Mouse (Mus musculus) forebrain, embryonic 15.5 days (tissue): ENCODE data around the gene Fsd1. TPM values are rescaled to one million over a fixed set of nuclear protein-coding genes. Genes with fewer than 3 reads are reported as not detected.
A peak's percentile ranks its signal among the peaks of the same experiment; 100 is the strongest.
"Not testable (repeated sequence)": the region's sequence is repeated elsewhere in the genome, so short reads cannot be mapped to it uniquely, and the experiment has no call there.

Source experiments
- ATAC-seq: fragments of 200-750 bp; cut with Nextera tagmentation; replicated peaks from 2 replicates; pipeline ENCODE4 v1.8.0; 2017; ENCODE audit warnings: mild to moderate bottlenecking, moderate TSS enrichment, moderate library complexity
- H3K27ac ChIP-seq: fragments of 300-500 bp; sonication (generic); replicated peaks from 2 replicates; pipeline ENCODE4 v1.5.1; 2015; ENCODE audit warnings: mild to moderate bottlenecking, inconsistent platforms
- H3K27me3 ChIP-seq: fragments of 300-500 bp; sonication (generic); 2 replicates; pipeline ENCODE4 v1.6.1; 2015; ENCODE audit warnings: inconsistent platforms
- H3K36me3 ChIP-seq: fragments of 300-500 bp; sonication (generic); 2 replicates; pipeline ENCODE4 v1.6.1; 2015; ENCODE audit warnings: mild to moderate bottlenecking, inconsistent platforms
- H3K4me1 ChIP-seq: fragments of 300-500 bp; sonication (generic); 2 replicates; pipeline ENCODE4 v1.6.1; 2015; ENCODE audit warnings: inconsistent platforms
- H3K4me2 ChIP-seq: fragments of 300-500 bp; sonication (generic); replicated peaks from 2 replicates; pipeline ENCODE4 v1.6.1; 2015; ENCODE audit warnings: mild to moderate bottlenecking, inconsistent platforms
- H3K4me3 ChIP-seq: fragments of 300-500 bp; sonication (generic); 2 replicates; pipeline ENCODE4 v1.5.1; 2015; ENCODE audit warnings: mild to moderate bottlenecking, inconsistent platforms
- H3K9ac ChIP-seq: fragments of 300-500 bp; sonication (generic); replicated peaks from 2 replicates; pipeline ENCODE4 v1.6.1; 2015; ENCODE audit warnings: mild to moderate bottlenecking, inconsistent platforms
- H3K9me3 ChIP-seq: fragments of 300-500 bp; sonication (generic); 2 replicates; pipeline ENCODE4 v1.6.1; 2016; ENCODE audit warnings: inconsistent platforms
- WGBS: fragments of 180-500 bp; shearing (Covaris S2); methylation state at CpG from one replicate; pipeline ENCODE4 v1.1.7; 2015; ENCODE audit warnings: mixed read lengths; 5-methylcytosine and 5-hydroxymethylcytosine counted together
- polyA plus RNA-seq: library from polyadenylated mRNA; unstranded; fragments of >200 nt; fragmentation: Nextera tagmentation; extraction: Ambion mirVana; gene quantifications from 2 replicates; pipeline ENCODE4 v1.2.1, GENCODE M21; 2015

The Fsd1 gene
- 127 and 151 TPM in 2 replicates for polyA plus RNA-seq

DNA sequence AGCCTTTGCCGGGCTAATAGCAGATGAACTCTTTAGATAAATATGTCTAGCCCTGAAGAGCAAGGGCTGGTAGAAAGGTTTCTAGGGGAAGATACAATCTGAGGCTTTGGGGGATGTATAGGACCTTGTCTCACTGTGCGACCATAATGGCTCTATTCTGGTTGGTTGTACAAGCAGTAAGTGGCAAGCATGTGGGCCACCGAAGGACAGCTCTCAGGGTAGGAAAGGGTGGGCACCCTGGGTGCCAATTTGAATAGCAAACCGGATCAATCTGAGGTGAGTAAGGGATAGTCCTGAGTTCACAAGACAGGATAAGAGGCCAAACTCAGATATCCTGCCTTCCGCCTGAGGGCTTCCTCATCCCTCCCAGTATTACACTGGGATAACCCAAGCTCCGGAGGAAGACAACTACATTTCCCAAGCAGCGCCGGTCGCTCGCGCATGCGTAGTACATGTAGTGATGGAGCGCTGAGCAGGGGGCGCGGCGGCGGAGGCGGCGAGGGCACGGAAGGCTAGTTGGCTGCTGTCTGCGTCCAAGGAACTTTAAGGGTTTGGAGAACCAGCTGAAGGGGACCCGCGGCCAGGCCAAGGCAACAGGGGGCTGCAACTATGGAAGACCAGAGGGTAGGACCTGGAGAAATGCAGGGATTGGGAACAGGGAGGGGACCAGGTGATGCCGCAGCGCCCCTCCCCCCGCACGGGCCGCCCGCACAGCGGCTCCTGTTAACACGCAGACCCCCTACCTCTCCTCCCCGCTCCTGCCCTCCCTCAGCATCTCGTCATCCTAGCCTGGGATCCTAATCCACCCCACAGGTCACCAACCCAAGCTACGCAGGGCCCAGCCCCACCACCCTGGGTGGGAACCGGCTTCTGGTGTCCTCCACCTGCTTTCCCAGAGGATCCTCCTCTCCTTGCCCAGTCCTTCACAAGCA, at the start of gene Fsd1:
Gene Fsd1 (plus strand): TSS at position 480 of the 932 bp plus-strand sequence.
- Histone ChIP-seq H3K4me2 (peak within 1 kb of the TSS; percentile 79), H3K4me3 (peak within 1 kb of the TSS; percentile 79), H3K36me3 (peaks cover 9% of the 10 kb centered on the region; the same call in 1 of the 2 replicates), H3K9ac (peak within 1 kb of the TSS; percentile 77), H3K4me1 (peaks cover 9% of the 10 kb centered on the region), H3K27ac (0 out of 2 replicates have a peak within 1 kb of the TSS, but pooled peaks have one; percentile 32), H3K9me3 (no peaks in the 10 kb centered on the region), H3K27me3 (no peaks in the 10 kb centered on the region)
- ATAC-seq: peak; percentile 84
- WGBS: 8% methylated on average over 33 of the region's 35 CpGs

DNA sequence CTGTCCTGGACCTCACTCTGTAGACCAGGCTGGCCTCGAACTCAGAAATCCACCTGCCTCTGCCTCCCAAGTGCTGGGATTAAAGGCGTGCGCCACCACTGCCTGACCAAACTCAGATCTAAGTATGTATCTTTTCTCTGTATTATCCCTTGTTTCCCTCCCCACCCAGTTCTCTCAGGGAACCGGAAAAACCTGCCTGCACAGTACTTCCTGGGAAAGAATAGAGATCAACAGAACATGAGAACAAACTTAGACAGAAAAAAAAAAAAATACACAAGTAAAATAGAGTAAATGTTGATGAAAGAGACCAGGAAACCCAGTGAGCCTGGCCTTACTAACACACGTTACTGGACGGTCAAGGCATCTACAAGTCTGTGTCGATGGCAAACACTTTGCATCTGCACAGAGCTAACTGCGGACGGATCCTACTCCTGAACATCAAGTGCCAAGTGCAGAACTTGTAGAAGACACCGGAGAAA, 41.9 kb upstream of the Fsd1 start:
- peaks cover 11% of the 10 kb centered on the region for H3K36me3 ChIP-seq
- H3K27ac ChIP-seq: peak overlapping the region; percentile 94
- not testable (repeated sequence) for H3K27me3 ChIP-seq, H3K9me3 ChIP-seq, H3K4me1 ChIP-seq, ATAC-seq
- peak overlapping the region; percentile 67 for H3K4me2 ChIP-seq
- 37% methylated on average over 10 of the region's 10 CpGs for WGBS
- H3K9ac ChIP-seq: peak overlapping the region; percentile 62
- H3K4me3 ChIP-seq: peak overlapping the region; percentile 54

GRCm38 (mm10) chr17:55944866-55945682, 41.2 kb upstream of the Fsd1 start:
- WGBS: under 1% methylated on average over 56 of the region's 56 CpGs

GRCm38 (mm10) chr17:55945696-55946095, 40.6 kb upstream of the Fsd1 start:
- H3K4me1 ChIP-seq: peaks cover 7% of the 10 kb centered on the region
- ATAC-seq: no peak
- peak overlapping the region; percentile 67 for H3K4me2 ChIP-seq
- H3K9ac ChIP-seq: peak overlapping the region; percentile 62
- no peaks in the 10 kb centered on the region; the same call in 1 of the 2 replicates for H3K36me3 ChIP-seq
- peak overlapping the region; percentile 94 for H3K27ac ChIP-seq
- H3K4me3 ChIP-seq: peak overlapping the region; percentile 54
- 30% methylated on average over 5 of the region's 5 CpGs for WGBS
- H3K27me3 ChIP-seq: no peaks in the 10 kb centered on the region
- no peaks in the 10 kb centered on the region for H3K9me3 ChIP-seq

More at GRCm38 (mm10) chr17:55944866-55945682, 41.2 kb upstream of the Fsd1 start:
- peak overlapping the region; percentile 67 for H3K4me2 ChIP-seq
- not testable (repeated sequence) for H3K27me3 ChIP-seq, H3K9me3 ChIP-seq, H3K4me1 ChIP-seq, H3K36me3 ChIP-seq
- H3K9ac ChIP-seq: peak overlapping the region; percentile 62
- ATAC-seq: peak; percentile 98
- H3K4me3 ChIP-seq: peak overlapping the region; percentile 54
- H3K27ac ChIP-seq: peak overlapping the region; percentile 94

GRCm38 (mm10) chr17:55948647-55949046, 37.7 kb upstream of the Fsd1 start:
- Histone ChIP-seq H3K27me3 (no peaks in the 10 kb centered on the region), H3K9me3 (no peaks in the 10 kb centered on the region), H3K36me3 (no peaks in the 10 kb centered on the region), H3K27ac (no peak overlapping the region), H3K4me3 (no peak overlapping the region), H3K4me2 (no peak overlapping the region), H3K4me1 (peaks cover 7% of the 10 kb centered on the region), H3K9ac (no peak overlapping the region)
- no peak for ATAC-seq
- 94% methylated on average over 4 of the region's 4 CpGs for WGBS

DNA sequence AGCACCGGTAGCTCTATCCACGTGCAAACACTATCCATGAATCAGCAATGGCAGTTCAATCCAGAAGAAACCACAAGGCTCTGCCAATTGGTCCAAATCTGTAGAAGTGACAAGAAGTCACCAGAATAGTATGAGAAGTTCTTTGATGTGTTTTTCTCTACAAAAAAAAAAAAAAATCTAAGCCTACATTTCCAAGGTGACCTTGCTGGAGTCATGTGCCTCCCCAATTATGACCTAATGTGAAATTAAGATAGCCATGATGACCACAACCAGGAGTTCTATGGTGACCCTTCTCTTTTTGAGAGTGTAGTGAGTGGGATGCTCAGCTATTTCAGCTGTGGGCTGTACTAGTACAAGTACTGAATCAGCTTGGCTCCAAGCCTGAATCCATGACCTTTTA, 36.9 kb upstream of the Fsd1 start, which contains the start of gene Zfp119b:
Gene Zfp119b (minus strand): TSS at position 101 of the 400 bp plus-strand sequence.
- WGBS: 94% methylated on average over 2 of the region's 2 CpGs

DNA sequence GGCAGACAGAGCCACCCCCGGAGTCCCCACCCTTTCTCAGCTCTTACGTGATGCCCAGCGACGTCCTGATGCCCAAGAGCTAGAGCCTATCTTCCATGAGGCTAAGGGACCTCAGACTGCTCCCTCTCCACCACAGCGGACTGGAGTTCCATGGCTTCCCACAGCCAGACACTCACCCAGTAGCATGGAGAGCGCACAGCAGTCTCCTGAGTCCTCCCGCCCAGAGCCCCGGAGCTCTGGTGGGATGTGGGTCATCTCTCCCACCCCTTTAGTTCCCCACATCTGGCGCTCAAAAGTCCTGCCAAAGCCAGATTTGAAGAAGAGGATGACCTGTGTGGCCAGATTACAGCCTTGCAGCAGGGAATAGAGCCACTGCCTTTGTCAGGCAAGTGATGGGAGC, 35.7 kb upstream of the Fsd1 start:
- Histone ChIP-seq H3K4me3 (no peak overlapping the region), H3K27me3 (0 out of 2 replicates have a peak, but pooled peaks cover 3% of the 10 kb centered on the region), H3K4me2 (no peak overlapping the region), H3K36me3 (no peaks in the 10 kb centered on the region), H3K9ac (no peak overlapping the region), H3K4me1 (peaks cover 4% of the 10 kb centered on the region), H3K9me3 (no peaks in the 10 kb centered on the region), H3K27ac (no peak overlapping the region)
- ATAC-seq: no peak
- 80% methylated on average over 9 of the region's 9 CpGs for WGBS

More for the DNA sequence above, 36.9 kb upstream of the Fsd1 start, which contains the start of gene Zfp119b:
- Histone ChIP-seq H3K4me2 (no peak within 1 kb of the TSS), H3K27ac (no peak within 1 kb of the TSS), H3K9me3 (no peaks in the 10 kb centered on the region), H3K4me1 (peaks cover 5% of the 10 kb centered on the region), H3K36me3 (no peaks in the 10 kb centered on the region), H3K4me3 (no peak within 1 kb of the TSS), H3K27me3 (0 out of 2 replicates have a peak, but pooled peaks cover 3% of the 10 kb centered on the region), H3K9ac (no peak within 1 kb of the TSS)
- no peak for ATAC-seq

DNA sequence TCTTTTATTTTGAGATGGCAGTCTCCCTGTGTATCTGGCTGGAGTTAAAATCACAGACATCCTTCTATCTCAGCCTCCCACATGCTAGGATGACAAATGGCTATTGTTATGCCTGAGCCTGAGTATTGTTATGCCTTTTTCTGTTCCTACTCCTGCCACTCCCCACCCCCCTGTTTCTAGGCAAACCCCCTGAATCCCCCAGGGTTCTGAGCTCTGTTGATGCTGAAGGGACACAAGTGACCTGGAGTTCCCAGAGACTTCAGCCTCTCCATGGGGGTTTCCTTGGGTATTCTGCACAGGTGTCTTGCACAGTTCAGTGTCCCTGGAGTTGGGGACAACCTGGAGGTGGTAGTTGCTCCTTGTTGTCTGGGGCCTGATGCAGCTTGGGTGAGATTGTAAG, 34.3 kb upstream of the Fsd1 start:
- no peak overlapping the region for H3K4me2 ChIP-seq
- H3K27ac ChIP-seq: no peak overlapping the region
- ATAC-seq: no peak
- 0 out of 2 replicates have a peak, but pooled peaks cover 3% of the 10 kb centered on the region for H3K27me3 ChIP-seq
- H3K9ac ChIP-seq: no peak overlapping the region
- H3K4me3 ChIP-seq: no peak overlapping the region
- no peaks in the 10 kb centered on the region for H3K36me3 ChIP-seq
- H3K4me1 ChIP-seq: peaks cover 15% of the 10 kb centered on the region
- H3K9me3 ChIP-seq: no peaks in the 10 kb centered on the region

- H3K27ac ChIP-seq: no peak within 1 kb of the TSS
- peaks cover 20% of the 10 kb centered on the region for H3K4me1 ChIP-seq
- H3K9ac ChIP-seq: no peak within 1 kb of the TSS
- H3K9me3 ChIP-seq: no peaks in the 10 kb centered on the region
- H3K4me2 ChIP-seq: no peak within 1 kb of the TSS
- 75% methylated on average over 6 of the region's 6 CpGs for WGBS
- ATAC-seq: no peak
- no peaks in the 10 kb centered on the region for H3K36me3 ChIP-seq
- H3K4me3 ChIP-seq: no peak within 1 kb of the TSS
- H3K27me3 ChIP-seq: 0 out of 2 replicates have a peak, but pooled peaks cover 3% of the 10 kb centered on the region
Measured at GRCm38 (mm10) chr17:55952447-55953027, 33.8 kb upstream of the Fsd1 start, which contains the start of gene Ebi3. Gene Ebi3, plus strand, starts transcription at chr17:55952640.

DNA sequence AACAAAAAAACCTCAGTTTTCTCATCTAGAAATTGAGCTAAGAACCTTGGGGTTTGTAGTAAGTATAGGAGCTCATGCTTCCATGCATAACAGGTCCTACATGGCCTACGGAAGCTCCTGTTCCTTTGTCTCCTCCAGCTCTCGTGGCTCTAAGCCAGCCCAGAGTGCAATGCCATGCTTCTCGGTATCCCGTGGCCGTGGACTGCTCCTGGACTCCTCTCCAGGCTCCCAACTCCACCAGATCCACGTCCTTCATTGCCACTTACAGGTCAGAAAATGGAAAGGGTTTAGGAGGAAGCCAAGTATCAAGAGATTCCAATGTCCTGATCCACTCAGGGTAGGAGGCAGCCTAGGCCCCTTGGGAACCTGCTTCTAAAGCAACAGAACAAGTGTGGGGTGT, 32.6 kb upstream of the Fsd1 start:
- WGBS: 82% methylated on average over 6 of the region's 6 CpGs
- ATAC-seq: no peak
- H3K9me3 ChIP-seq: no peaks in the 10 kb centered on the region
- no peak overlapping the region for H3K4me3 ChIP-seq
- H3K27ac ChIP-seq: no peak overlapping the region
- H3K36me3 ChIP-seq: no peaks in the 10 kb centered on the region
- peaks cover 32% of the 10 kb centered on the region for H3K4me1 ChIP-seq
- H3K4me2 ChIP-seq: no peak overlapping the region
- H3K9ac ChIP-seq: no peak overlapping the region
- 0 out of 2 replicates have a peak, but pooled peaks cover 3% of the 10 kb centered on the region for H3K27me3 ChIP-seq

- Histone ChIP-seq H3K4me1 (peaks cover 32% of the 10 kb centered on the region), H3K9me3 (no peaks in the 10 kb centered on the region), H3K36me3 (no peaks in the 10 kb centered on the region), H3K4me2 (no peak overlapping the region), H3K27ac (no peak overlapping the region), H3K27me3 (0 out of 2 replicates have a peak, but pooled peaks cover 3% of the 10 kb centered on the region), H3K4me3 (no peak overlapping the region), H3K9ac (no peak overlapping the region)
- no peak for ATAC-seq
- 46% methylated on average over 16 of the region's 16 CpGs for WGBS
Measured at GRCm38 (mm10) chr17:55954229-55954628, 32.1 kb upstream of the Fsd1 start.
